24 mouse cellular contexts compared by ENCODE assay signal in genomic region chr6:121029897-121030589, GRCm38 (mm10).
DNase-seq lines count a peak whose midpoint lies in the region; ATAC-seq and TF ChIP-seq lines count a peak whose summit lies in the region.
"Had no signal": no experiment of that assay in that cellular context is flagged by ENCODE, and none has a peak within 500 bp of the region (broad histone marks: within the 10 kb centered on the region; RNA-seq: fewer than 3 reads in every experiment).

No protein-coding gene starts in this region.

- peaks cover 36% of the 10 kb centered on the region for H3K4me1 ChIP-seq in cerebellum, adult 2 months (ENCODE audit: control insufficient read depth, insufficient read depth, low read length)

- no peak; the same call in 1 of the 2 replicates for TF ChIP-seq CTCF in left cerebral cortex, adult 2 months (IDR thresholded peaks at IDR 0.05)
- no peak for TF ChIP-seq CTCF in cerebellum, adult 2 months (IDR thresholded peaks at IDR 0.05; ENCODE audit: borderline replicate concordance, insufficient read depth, low read depth, low read length)

- TF ChIP-seq POLR2A in cerebellum, adult 2 months (IDR thresholded peaks at IDR 0.05; ENCODE audit: borderline replicate concordance, insufficient read depth, low read length) = no peak

- ATAC-seq in granulocyte monocyte progenitor cell, adult 5-6 weeks (replicated peaks; ENCODE audit: poor library complexity, severe bottlenecking) = no peak
- ATAC-seq: hindbrain, postnatal 0 days had no signal

- WGBS in cerebellum, adult 2 months = 72% methylated on average over 19 of the region's 19 CpGs

- no peak overlapping the region for H3K4me3 ChIP-seq in left cerebral cortex, adult 2 months
- no peak overlapping the region for H3K4me3 ChIP-seq in cerebellum, adult 2 months (replicated peaks; ENCODE audit: insufficient read depth, low read depth, low read length)
- H3K4me3 ChIP-seq: embryonic facial prominence, embryonic 15.5 days; forebrain, embryonic 10.5 days; hindbrain, embryonic 10.5 days; limb, embryonic 10.5 days; midbrain, embryonic 10.5 days had no signal

- H3K27ac ChIP-seq in left cerebral cortex, adult 2 months = peak overlapping the region; percentile 74
- no peak overlapping the region for H3K27ac ChIP-seq in cerebellum, adult 2 months (ENCODE audit: insufficient read depth, low read length)
- H3K27ac ChIP-seq: embryonic facial prominence, embryonic 15.5 days; forebrain, embryonic 10.5 days; hindbrain, embryonic 10.5 days; hindbrain, postnatal 0 days; limb, embryonic 10.5 days; macrophage; midbrain, embryonic 10.5 days had no signal

- DNase-seq in kidney, adult 9 months = peak; percentile 37
- no peak for DNase-seq in kidney, postnatal 10 days
- DNase-seq in layer of hippocampus, adult 9-11 months = peak; percentile 48
- DNase-seq in layer of hippocampus, postnatal 10 days (ENCODE audit: low spot score in 2 of 2) = no peak
- DNase-seq in brain, adult 2 months (ENCODE audit: low read depth, low spot score) = peak; percentile 78
- peak; percentile 57 to 78 for DNase-seq in left cerebral cortex, adult 2 months (ENCODE audit: extremely low spot score in 1 of 2, low spot score in 2 of 2)
- DNase-seq in cerebellum, adult 2 months = no peak
- DNase-seq: adrenal gland, postnatal 25 days; cerebellum, adult 11-12 months; cerebellum, postnatal 25 days; embryo, embryonic 11 days; gastrocnemius, postnatal 36 days; kidney, adult 8-10 months; lung, adult 18-20 months; thymus, postnatal 36 days had no signal

- intact Hi-C loops in left cerebral cortex, adult 2 months (cut with DNase I) = loop anchor here (5.0 kb wide), 1 partner anchor 77 kb away; no protein-coding TSS in a partner anchor

- no peaks in the 10 kb centered on the region for H3K27me3 ChIP-seq in cerebellum, adult 2 months (ENCODE audit: control insufficient read depth, insufficient read depth, low read length)
- H3K27me3 ChIP-seq: CH12.LX; embryonic facial prominence, embryonic 15.5 days had no signal

Comparison
In these comparisons a context has a peak if more than half of its experiments do, and no peak if none do; other contexts are left out.
1. DNase-seq: peak in kidney, adult 9 months (single experiment), layer of hippocampus, adult 9-11 months (single experiment), brain, adult 2 months (single experiment) and left cerebral cortex, adult 2 months (2 of 2); none in kidney, postnatal 10 days (single experiment), layer of hippocampus, postnatal 10 days (0 of 2) and cerebellum, adult 2 months (0 of 2).